Mouse (Mus musculus) lung, postnatal 4 days (tissue): ENCODE results near the gene Rin3.
"Not testable (repeated sequence)": the region's sequence is repeated elsewhere in the genome, so short reads cannot be mapped to it uniquely, and the experiment has no call there.

Source experiments
- DNase-seq, 2 experiments: peaks; one replicate each; pipeline ENCODE4 v3.0.0; 2021

The Rin3 gene

DNA sequence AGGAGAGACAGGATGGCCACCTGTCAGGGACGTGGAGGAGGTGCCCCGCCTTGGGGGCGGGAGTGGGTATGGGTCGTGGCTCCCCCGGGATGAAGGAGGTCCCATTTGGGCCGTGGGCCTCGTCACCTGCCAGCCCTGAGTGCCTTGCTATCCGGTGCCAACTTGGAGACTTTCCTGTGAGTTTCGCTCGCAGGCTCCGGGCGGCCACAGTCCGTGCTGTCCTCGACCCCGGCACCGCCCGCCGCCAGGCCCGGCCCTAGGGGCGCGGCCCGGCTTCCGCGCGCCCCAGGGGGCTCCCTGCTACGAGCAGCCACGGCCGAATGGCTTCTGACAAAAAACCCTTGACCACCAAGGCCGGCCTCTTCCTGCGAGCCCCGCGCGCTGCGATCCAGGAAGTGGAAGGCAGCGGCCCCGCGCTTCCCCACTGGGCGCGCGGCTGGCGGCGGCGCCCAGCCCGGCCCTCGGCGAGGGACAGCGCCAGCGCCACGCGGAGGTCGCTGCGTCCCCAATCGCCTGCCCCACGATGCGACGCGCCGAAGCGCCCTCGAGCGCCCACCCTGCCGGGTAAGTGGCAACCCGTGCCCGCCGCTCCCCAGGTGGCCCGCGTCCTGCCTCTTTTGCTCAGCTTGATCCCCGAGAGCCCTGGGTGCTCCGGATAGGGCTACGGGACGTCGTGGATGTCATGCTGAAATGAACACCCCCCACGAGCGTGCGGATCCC is at the start of gene Rin3:
Rin3 (plus strand) TSS at position 286 of the 720 bp plus-strand sequence.
- peak; percentile 86 to 91 for DNase-seq

DNA sequence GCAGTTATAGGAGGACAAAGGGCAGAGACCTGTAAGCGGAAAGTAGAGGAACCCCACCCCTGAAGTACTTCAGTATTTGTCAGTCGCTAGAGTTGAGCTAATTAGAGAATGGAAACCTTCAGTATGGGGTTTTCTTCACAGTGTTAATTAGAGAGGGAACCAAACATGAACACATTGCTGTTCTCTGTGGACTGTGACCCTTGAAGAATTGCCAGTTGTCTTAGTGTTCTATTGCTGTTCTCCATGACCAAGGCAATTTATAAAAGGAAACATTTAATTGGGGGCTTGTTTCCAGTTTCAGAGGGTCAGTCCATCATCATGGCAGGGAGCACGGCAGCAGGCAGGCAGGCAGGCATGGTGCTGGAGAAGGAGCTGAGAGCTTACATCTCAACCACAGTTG is 47.3 kb upstream of the Rin3 start:
- DNase-seq, result no peak

DNA sequence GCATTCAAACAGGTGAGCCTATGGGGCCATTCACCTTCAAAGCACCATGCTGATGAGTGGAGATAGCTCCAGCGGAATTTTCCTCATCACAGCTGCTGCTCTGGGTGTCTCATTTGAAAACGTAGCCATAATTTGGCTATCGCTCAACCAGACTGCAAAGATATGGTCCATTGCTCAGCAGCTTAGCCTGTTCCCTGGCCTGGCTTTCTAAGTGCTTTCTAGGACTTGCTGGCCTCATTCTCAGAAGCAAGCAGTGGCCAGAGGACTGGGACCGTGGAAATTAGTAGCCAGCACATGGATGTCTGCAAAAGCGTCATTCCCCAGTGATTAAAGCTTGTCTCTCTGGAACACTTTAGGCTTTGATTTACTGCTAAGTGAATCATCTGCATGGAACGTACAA is 46.5 kb upstream of the Rin3 start:
- DNase-seq, result no peak

DNA sequence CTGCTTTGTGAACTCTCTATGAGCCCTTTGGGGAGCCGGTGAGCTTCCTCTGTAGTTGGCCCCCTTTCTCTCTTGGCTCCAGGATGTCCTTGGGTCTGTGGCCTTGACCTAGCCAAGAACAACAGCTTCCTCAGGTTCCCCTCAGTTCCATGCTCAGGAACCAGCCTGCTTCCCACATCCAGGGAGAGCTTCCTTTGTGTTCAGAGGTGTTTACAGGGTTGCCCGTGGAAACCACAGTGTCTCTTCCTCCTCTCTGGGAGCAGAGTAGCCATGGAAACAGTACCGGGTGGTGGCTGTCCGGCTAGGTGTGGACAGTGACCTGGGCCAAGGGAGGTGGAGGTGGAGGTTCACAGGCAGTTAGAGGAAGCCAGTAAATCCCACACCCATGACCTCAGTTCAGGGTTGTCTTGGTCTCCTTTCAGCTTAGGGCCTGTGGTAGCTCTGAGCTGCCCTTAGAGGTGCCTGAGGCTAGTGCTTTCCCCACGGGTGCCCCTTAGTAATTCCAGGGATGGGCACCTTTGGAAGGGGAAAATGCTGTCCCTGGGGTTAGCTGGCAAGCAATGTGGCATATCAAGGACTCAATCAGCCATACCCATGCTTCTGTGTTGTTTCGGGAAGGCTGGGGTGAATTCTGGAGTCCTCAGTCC is 40.6 kb upstream of the Rin3 start:
- DNase-seq, result no peak

DNA sequence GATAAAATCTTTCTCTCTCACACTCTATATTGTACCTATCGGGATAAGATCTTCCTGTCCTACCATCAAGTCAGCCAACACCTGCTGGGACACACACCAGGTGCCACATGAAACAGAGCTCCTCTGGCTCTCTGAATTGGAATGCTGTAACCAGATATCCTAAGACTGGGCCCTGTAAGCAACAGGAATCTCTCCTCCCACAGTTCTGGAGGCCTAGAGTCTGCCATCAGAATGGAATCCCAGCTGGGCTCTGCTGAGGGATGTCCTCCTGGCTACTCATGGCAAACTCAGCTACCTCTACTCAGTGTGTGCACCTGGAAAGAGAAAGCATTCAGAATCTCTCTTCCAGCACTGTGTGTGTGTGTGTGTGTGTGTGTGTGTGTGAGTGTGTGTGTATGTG is 38.9 kb upstream of the Rin3 start:
- DNase-seq, result no peak

DNA sequence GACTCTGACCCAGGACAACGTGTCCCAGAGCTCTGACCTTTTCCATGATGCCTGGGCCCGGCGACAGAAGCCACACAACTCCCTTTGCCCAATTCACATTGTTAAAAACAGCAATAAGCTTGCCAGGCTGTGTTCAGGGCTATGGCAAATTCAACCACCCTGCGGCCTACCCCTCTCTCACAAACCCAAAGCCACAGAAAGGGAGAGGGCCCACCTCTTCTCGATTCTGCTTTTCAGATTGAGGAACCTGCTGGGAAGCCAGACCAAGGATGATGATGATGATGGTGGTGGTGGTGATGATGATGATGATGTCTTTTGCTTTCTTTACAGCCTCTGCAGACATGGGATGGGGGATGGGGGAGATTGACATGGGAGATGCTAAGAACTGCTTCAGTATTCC is 36.6 kb upstream of the Rin3 start:
- DNase-seq, result no peak

DNA sequence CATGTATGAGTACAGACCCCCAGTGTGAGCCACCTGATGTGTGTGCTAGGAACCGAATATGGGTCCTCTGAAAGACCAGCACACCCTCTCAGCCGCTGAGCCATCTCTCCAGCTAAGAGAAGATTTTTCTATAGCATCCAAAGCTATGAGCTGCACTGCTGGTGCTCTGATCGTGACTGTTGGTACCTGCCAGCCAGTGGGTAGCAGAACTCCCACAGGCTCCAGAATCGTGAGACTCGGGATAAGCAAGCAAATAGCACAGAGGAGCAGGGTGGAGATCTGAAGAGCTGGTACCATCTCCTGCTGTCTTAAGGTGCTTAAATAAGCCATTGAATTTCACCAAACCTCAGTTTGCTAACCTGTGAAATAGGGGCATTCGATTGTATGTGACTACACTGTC is 34.7 kb upstream of the Rin3 start:
- DNase-seq, result no peak

DNA sequence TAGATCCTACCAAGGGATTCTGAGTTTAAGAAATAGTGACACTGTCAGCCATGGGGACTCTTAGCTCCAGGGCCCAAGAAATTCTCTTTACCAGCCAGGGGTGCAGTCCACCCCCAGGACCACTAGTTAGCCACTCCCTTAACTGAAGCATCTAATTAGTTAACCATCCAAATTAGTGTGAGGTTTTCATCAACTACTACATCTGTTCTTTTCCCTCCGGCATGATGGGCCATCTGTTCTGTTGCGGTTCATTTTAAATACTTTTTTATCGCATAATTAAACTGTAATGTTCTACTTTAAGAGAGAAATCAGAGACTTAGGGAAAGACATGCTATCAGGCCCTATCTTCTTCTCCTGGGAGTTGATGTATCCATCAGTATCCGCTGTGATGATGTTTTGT is 32.5 kb upstream of the Rin3 start:
- no peak for DNase-seq

DNA sequence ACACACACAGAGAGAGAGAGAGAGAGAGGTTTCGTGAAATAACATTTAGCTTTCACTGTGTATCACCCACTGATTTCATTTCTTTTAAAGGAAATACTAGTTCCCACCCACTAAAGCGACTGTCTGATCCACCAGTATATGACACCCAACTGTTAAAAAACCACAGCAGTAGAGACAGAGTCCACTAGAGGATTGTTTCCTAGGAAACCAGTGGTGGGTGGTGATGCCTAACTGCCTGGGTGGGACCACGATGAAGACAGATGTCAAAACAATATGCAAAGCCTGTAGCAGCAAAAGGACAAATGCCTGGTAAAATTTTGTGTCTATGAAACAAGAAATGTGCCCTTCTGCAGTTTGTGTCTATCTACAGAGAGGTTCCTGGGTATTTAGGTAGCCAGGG is 31.8 kb upstream of the Rin3 start:
- DNase-seq, result no peak

DNA sequence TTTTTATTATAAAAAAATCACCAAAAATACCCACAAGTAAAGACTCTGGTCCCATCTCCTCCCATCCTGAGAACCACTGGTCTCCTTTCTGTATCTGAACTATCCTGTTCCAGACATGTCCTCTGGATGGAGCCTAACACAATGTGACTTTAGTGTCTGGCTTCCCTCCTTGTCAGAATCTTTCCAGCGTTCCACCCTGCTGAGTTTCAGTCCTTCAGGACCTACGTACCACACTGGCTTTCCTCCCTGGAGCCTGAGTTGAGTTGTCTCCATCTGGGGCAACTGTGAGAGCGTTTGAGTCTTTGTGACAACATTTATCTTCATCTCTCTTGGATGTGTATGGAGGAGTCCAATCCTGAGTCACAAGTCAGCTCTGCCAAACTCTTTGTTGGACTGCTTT is 30.9 kb upstream of the Rin3 start:
- no peak for DNase-seq

DNA sequence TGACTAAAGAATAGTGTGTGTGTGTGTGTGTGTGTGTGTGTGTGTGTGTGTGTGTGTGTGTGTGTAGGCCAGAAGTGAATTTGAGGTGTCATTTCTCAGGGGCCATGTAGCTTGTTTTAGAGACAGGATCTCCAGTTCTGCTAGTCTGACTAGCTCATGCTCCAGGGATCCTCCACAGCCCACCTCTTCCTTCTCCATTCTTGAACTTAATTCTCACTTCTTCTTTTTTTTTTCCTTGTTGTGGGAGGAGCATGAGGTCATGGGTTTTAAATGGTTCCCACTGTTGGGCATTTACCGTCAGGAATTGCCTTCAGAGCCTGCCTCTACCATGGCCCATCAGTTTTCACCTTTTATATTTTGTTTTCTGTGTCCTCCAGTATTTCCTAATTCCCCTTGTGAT is 30.3 kb upstream of the Rin3 start:
- DNase-seq, result no peak

DNA sequence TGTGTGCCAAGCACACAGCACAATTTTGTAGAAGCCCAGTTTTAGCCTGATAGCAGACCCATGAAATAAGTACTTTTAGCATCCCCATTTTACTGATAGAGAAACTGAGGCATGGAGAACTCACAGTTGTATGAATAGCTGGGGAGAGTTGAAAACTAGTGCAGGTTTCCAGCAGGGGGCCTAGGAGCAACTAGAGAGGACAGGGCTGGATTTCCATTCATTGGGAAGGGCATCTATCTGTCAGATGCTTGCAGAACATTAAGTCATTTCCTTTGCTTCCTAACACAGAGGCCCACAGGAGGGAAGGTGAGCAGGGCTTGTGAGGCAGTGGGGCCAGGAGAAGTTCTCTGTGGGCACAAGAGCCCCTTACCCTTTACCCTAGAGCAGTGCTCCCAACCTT is 27.8 kb upstream of the Rin3 start:
- no peak for DNase-seq

DNA sequence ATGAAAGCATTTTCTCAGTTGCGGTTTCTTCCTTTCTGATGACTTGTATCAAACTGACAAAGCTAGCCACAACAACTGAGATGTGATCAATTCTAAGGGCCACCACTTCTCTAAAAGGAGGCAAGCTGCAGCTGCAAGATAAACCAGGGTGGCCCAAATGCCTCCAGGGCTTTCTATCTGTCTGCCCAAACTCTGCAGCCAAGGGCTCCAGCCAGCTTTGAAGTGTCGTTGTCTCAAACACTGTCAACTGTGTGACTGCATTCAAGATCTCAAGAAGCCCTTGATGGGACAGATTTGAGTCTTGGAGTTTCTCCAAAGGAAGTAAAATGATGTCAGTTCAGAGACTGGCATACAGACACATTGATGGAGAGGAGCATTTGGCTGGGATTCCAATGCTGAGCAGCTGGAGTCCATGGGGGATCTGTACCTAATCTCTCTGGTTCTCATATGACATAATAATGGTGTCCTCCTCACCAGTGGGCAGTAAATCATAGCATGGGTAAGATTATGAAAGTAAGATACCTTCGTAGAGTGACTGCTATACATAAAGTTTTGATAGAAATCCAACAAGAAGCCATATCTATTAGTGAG is 24.2 kb upstream of the Rin3 start:
- DNase-seq, result no peak

DNA sequence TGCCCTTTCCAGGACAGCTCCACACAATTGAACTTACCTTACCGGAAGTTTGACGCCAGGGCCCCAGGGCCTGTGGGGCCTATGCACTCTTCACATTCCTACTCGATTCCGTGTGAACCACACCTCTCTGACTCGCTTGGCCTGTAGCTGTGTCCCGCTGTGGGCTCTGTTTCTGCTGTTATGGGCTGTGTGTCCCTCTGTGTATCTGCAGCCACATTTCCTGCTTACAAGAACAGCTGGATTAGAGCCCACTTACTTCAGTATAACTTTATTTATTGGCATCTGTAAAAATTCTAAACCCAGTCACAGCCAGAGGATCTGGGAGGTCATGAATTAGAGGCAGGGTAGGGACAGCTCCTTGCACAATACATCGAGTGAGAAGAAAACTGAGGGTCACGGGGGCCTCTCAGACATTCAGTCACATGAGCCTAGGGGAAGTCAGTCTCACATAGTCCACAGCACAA is 20.9 kb upstream of the Rin3 start:
- DNase-seq, result peak in 1 of 2 experiments; percentile 57

DNA sequence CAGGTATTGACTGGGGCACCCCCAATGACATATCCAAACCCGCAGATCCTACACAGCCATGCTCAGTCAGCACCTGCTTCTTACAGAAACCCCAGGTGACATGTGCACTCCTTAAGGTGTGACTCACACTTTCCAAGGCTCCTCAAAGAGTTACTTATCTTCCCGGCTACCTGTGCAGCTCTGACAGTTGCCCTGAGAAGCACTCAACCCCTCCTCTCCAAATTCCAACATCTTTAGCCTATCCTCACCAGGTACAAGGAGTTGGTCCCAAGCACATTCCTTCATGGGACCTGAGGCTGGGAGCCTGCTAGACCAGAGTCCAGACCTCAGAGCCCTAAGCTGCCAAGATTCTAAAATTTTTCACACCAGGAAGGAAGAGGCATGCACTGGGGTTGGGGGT is 20.0 kb upstream of the Rin3 start:
- DNase-seq, result no peak

DNA sequence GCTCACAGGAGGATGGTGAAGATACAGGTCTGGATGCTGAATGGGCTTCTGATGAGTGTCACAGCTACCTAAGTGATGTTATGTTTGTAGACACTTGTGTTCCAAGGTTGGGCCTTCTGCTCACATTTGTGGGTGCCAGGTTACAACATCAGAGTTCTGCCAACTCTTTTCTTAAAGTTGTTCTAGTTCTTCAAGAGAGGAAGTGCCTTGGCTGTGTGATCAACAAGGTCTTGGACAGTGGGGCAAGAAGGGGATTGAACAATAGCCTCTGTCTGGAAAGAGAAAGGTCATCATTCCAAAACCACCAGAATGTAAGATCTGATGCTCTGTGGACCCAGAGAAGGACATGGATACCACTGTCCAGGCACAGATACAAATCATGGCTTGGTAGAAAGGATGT is 19.6 kb upstream of the Rin3 start:
- no peak for DNase-seq

DNA sequence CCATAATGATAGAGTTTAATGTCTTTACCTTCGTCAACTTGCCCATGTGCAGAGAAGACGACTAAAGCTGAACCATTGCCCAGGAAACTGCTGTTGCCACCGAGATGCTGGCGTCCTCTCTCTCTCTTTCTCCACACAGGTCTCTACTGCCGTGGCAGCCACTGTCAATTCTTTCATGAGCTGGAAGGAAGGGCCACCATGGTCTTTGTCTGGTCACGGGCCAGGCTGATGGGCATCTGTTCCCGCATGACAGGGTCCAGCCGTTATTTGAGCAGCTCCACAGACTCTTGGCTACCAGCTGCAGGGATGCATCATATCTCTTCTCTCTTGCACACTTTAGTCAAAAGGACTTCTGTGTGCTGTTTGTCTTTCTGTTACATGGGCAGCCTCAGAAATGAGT is 16.4 kb upstream of the Rin3 start:
- DNase-seq, result no peak

DNA sequence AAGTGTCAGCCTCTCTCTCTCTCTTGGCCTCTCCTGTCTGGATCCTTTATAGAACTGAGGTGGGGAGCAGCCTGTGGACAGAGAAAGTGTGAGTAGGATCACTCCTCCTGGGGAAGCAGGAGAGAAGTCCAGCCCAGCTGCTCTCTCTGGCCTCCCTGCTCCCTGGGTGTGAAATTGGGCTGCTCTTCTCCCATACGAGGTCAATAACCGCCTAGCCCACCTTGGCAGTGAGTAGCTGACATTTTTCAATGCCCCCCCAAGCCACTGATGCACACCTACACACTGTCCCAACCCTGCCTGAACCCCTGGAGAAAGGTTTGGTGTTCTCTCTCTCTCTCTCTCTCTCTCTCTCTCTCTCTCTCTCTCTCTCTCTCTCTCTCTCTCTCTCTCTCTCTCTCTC is 13.7 kb upstream of the Rin3 start:
- no peak for DNase-seq

DNA sequence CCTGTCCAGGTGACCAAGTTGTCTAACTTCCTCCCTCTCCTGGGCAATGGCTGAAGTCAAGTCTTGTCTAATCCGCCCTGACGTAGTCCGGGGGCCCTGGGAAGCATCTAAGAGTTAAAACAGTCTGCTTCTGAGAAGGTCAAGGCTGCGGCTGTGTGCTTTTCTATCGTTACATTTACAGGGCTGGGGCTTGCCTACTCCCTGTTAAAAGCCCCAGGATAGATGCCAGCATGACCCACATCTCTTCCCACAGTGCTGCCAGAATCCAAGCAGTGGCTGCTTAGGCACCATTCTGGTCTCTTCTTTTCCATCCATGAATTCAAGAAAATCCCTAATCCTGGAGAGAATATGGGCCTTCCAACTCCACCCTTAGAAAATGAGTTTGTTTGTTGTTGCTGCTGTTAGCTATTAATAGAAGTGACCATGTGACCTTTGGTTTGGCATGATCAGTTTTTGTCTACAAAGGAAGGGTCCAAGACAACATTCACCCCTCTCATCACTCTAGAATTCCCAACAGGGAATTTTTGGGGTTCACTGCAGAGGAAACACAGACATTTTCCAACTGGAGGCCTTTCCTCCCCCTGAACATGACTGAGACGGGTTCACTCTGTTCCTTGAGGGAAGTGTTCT is 12.0 kb upstream of the Rin3 start:
- no peak for DNase-seq

DNA sequence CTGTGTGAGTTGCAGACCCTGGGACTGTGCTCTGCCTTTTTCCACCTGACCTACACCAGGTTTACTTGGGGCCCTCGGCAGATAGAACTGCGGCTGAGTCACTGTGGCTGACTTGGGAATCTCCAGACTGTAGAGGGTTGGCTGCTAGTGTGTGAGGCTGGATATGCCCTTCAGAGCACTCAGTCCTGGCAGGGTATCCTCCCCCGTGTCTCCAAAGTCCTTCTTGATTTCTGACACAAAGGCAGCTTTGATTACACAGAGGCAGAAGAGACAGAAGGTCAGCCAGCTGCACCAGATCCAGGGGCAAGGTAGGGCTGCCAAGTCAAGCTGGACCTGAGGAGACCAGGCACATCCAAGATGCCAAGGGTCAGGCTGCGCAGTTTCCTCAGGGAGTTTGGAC is 11.4 kb upstream of the Rin3 start:
- no peak for DNase-seq

DNA sequence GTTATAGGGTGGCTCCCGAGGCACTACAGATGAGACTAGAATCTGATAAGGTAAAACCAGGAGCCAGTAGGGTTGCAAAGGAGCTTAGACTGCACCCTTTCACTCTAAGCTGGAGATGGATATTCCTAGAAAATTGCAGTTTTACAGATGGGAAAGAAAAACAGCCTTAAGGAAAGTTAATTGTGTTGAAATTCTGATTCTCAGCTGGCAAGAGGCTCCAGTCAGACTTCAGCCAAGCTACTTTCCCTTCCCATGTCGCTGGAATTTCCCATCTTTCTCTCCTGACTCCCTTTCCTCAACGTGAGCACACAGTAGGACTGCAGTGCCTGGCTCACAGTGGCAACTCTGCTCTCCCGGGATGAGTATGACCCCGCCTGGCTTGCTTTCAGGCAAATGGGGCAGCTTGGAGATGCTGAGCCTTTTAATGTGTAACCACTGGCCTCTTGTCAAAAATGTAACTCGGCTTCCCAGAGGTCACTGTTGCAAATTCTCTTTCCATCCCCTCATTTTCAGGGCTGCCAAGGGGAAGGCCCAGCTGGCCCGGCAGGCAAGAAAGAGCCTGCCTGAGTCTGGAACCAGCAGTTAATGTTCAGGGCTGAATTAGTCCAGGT is 6.9 kb upstream of the Rin3 start:
- DNase-seq, result peak; percentile 61 to 84

DNA sequence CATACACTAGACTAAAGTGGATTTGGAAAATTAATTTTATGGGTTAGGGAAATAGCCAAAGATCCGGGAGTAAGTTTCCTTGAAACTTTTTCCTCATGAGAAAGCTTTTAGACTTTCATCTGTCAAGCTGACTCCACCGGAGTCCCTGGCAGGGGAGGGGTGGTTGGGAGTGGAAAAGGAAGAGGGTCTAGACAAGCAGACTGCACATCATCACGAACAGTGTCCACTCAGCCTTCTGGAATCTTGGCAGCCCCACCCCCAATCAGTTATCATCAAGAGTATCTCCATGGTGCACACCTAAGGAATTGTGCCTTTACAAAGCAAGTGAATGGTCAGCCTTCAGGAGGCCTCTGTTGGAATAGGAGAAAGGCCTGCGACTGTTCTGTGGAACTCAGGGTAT is 2.6 kb upstream of the Rin3 start:
- DNase-seq, result not testable (repeated sequence)

DNA sequence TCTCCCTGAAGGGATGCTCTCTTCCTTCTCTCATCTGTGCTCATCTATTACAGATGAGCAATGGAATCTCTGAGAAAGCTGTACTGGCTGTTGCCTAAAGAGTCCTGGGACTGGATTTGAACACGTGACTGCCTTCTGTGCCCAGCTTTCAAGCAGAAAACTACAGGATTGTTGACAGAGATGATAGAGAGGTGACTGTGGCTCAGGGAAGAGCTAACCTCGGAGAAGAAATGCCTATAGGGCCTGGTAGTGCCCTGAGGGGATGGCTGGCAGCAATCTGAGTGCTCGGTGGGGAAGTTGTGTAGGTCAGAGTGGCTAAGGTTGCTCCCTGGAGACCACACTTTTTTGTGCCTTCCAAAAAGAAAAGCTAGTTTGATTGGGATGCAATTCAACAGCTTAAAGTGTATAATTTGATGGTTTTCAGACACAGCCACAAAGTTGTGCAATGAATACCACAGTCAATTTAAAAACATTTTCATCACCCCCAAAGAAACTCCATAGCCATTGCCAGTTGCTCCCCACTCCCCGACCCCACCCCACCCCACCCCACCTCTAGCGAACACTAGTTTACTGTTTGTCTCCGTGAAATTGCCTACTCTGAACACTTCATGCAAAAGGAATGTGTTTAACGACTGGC is 1.9 kb upstream of the Rin3 start:
- DNase-seq, result no peak
